Mouse (Mus musculus) T-cell, adult 2 months (primary cell): ENCODE measurements around the gene Csf3r.
"Not testable (repeated sequence)": the region's sequence is repeated elsewhere in the genome, so short reads cannot be mapped to it uniquely, and the experiment has no call there.

Experiments used
- DNase-seq: peaks from one replicate; pipeline ENCODE4 v3.0.0; 2022; ENCODE audit warnings: low spot score

The Csf3r gene

DNA sequence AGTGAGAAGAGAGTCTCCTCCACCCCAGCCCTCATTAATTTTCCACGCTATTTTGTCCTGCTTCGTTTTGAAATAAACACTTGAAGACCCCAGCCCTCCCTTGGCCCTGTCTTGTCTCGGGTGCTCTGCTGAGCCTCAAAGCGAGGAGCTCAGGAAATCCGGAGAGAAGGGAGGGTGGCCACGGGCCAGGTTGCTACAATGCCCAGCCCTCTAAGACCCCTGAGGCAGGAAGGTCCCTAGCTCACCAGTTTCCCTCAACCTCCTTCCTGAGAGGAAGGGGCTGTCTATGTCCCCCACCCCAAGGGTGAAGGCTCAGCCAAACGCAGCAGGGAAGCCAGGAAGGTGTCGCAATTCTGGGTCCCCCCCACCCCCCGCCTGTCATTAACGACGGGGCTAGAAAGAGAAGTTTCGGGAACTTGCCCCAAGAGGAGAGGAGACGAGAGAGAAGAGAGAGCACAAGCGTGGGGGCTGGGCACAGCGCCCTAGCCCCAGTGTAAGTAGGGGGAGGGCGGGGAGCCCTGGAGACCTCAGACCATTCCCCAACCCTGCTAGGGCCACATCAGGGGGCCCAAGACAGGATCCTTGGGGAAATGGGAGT lies at the start of gene Csf3r:
Csf3r (plus strand) TSS at position 248 of the 598 bp plus-strand sequence.
- no peak for DNase-seq

GRCm38 (mm10) chr4:125977768-125978167 lies 46.6 kb upstream of the Csf3r start:
- no peak for DNase-seq

DNA sequence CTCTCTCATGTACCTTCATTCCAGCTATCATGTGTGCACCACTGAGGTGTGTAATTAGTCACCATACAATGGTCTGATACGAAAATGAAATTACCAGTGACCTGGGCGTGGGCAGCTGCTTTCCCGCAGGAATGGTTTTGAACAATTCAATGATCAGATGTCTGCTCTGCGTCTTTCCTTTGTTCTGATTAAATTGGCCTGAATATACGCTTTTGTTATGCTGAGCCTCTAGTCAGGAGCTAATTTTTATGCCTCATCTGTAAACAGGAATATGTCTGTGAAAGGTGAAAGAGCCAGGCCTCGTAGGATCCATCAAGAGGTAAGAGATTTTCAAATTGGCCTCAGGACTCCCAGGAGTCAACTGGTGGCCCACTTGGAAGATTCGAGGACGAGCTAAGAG lies 41.1 kb upstream of the Csf3r start:
- DNase-seq: no peak

DNA sequence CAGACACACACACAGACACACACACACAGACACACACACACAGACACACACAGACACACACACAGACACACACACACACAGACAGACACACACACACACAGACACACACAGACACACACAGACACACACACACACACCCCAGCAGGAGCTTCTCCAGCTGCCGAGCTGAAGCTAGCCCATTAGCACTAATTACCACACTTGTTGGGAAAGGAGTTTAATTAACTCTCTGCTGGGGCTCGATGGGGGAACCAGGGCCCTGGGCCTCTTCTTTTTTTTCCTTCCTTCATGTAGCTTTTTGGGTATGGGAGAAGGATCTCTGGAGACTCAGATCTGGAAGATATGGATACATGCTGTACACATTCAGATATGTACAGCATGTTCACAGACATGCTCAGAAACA lies 38.6 kb upstream of the Csf3r start:
- DNase-seq: not testable (repeated sequence)

- DNase-seq: no peak
Observed at GRCm38 (mm10) chr4:125987071-125987470, 37.3 kb upstream of the Csf3r start.

- DNase-seq: no peak
Observed at GRCm38 (mm10) chr4:125989061-125989460, 35.3 kb upstream of the Csf3r start.

GRCm38 (mm10) chr4:125990143-125990542 lies 34.2 kb upstream of the Csf3r start:
- DNase-seq: peak; percentile 19

DNA sequence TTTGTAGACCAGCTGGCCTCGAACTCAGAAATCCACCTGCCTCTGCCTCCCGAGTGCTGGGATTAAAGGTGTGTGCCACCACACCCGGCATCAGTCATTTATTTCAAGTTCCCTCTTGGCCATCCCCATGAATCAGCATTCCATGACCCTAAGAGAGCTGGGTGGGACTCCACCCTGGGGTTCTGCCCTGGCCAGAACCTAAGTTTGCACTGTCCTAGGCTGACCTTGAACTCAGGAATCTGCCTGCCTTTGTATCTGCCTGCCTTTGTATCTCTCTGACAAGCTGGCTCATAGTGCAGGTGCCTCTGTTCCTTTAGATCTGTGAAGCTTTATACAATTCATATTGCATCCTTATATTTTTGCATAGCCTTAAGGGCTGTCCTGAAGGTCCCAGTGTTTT lies 32.1 kb upstream of the Csf3r start:
- DNase-seq: no peak

DNA sequence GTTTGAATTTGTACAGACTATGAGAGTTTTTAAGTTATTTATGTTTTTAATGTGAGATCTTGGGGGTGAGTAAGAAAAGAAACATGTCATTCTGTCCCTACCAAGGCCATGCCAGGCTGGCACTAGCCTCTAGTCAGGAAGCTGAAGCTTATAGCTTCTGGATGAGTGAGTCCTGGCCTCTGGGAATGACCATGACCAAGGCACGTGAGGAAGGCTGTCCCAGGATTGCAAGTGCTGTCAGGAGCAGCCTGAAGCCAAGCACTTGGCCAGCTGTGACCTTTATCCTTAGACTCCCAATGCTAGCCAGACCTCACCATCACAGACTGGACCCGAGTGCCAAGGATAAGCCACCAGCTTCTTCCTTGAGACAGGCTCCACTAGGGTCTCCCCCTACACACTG lies 31.4 kb upstream of the Csf3r start:
- DNase-seq: no peak

GRCm38 (mm10) chr4:125996576-125996975 lies 27.8 kb upstream of the Csf3r start:
- no peak for DNase-seq

- no peak for DNase-seq
Observed at GRCm38 (mm10) chr4:125997826-125998225, 26.5 kb upstream of the Csf3r start.

- no peak for DNase-seq
Observed at GRCm38 (mm10) chr4:126001311-126002199, 22.8 kb upstream of the Csf3r start.

DNA sequence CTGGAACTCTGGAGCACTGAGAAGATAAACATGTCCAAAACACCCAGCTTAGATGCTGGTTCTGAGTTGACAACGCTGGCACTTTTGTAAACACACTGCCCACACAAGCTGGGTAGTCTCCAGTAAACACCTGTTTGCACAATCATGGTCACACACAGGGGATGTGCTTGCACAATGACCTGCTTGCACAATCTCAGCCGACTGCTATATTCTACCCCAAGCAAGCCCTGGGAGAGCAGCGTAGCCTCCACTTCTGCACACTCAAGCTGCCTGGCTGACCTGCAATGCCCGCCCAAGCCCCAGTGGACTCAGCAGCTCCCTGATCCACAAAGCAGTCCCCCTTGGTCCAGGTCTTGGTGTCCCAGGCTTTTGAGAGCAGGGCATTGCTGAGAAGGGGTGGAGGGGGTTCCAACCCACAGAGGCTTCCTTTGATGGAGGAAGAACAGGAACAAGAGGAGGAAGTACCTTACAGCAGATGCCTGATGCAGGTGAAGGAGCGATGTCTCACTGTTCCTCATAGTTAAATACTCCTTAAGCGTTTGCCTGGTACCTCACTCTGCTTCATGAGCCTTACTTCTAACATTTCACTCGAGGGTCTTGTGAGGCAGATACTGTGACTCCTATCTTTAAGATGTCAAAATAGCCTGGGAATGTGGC lies 6.5 kb upstream of the Csf3r start:
- no peak for DNase-seq

GRCm38 (mm10) chr4:126018966-126019538 lies 5.3 kb upstream of the Csf3r start:
- no peak for DNase-seq

- no peak for DNase-seq
Observed at GRCm38 (mm10) chr4:126025801-126026200, 1.5 kb downstream of the Csf3r start.

DNA sequence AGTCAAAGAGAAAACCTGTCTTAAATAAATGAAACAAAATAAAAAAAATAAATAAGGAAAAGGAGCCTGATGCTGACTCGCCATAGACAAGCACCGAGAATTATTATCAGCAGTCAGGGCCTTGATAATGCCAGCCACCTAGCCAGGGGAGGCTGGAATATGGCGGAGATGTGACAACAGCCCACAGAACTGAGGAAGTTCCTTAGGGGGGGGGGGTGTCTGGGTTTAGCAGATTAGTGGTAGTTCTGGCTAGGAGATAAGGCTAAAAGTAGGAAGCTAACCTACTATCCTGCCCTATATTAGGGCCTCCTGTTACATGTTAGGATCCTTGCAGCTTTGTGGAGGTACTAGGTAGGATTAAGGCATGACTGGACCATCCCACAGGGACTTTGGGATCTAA lies 3.6 kb downstream of the Csf3r start:
- no peak for DNase-seq

DNA sequence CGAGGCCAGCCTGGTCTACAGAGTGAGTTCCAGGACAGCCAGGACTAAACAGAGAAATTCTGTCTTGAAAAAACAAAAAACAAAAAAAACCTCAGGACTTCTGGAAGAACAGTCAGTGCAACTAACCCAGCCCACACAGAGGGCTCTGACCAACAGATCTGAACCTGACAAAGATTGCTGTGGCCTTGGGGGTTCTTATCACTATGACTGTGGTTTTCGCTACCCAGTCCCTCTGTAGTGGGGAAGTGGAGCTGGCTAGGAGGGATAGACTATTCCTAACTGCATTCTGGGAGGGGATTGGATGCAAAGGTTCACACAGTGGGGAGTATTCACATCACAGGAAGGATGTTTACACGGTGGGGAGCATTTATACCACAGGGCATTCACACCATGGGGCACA lies 4.7 kb downstream of the Csf3r start:
- DNase-seq: no peak

DNA sequence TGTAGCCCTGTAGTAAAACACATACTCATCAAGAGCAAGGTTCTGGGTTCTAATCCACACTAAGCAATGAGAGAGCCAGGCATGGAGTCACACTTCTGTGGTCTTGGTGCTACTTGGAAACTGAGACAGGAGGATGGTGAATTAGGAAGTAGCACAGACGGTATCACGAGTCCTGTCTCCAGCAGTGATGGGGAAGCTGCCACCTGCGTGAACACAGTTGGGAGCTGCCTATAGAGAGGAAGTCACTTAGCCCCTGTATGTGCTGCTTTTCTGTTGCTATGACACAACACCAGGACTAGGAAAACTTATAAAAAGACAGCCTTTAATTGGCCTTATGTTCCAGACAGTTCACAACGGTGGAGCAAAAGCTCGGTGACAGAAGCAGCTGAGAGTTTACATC lies 6.4 kb downstream of the Csf3r start:
- DNase-seq: no peak

- DNase-seq: no peak
Observed at GRCm38 (mm10) chr4:126035413-126035812, 11.1 kb downstream of the Csf3r start.

- DNase-seq: peak; percentile 84
Observed at GRCm38 (mm10) chr4:126046851-126047585, 22.7 kb downstream of the Csf3r start, which contains the start of gene Mrps15. Gene Mrps15 (plus strand): TSS chr4:126046925.

- DNase-seq: no peak
Observed at GRCm38 (mm10) chr4:126051617-126052016, 27.3 kb downstream of the Csf3r start.
